Mouse (Mus musculus) hindbrain, embryonic 10.5 days (tissue): ENCODE data around the gene Snrnp35. TPM values are rescaled to one million over a fixed set of nuclear protein-coding genes. Genes with fewer than 3 reads are reported as not detected.

Experiments
- DNase-seq: peaks from one replicate; pipeline ENCODE4 v3.0.0-alpha.2; 2017; ENCODE audit warnings: low spot score
- H3K27ac ChIP-seq: fragments of 300-500 bp; sonication (generic); 2 replicates; pipeline ENCODE4 v1.5.1; 2016; ENCODE audit warnings: mild to moderate bottlenecking, moderate library complexity
- H3K27me3 ChIP-seq: fragments of 300-500 bp; sonication (generic); 2 replicates; pipeline ENCODE4 v1.6.1; 2016; ENCODE audit warnings: mild to moderate bottlenecking; ENCODE audit not compliant: poor library complexity, insufficient read depth, severe bottlenecking
- H3K36me3 ChIP-seq: fragments of 300-500 bp; sonication (generic); 2 replicates; pipeline ENCODE4 v1.6.1; 2016; ENCODE audit warnings: mild to moderate bottlenecking, moderate library complexity
- H3K4me1 ChIP-seq: fragments of 300-500 bp; sonication (generic); replicated peaks from 2 replicates; pipeline ENCODE4 v1.6.1; 2016; ENCODE audit warnings: mild to moderate bottlenecking
- H3K4me3 ChIP-seq: fragments of 300-500 bp; sonication (generic); 2 replicates; pipeline ENCODE4 v1.5.1; 2016; ENCODE audit warnings: mild to moderate bottlenecking, moderate library complexity
- H3K9me3 ChIP-seq: fragments of 300-500 bp; sonication (generic); 2 replicates; pipeline ENCODE4 v1.6.1; 2016; ENCODE audit warnings: mild to moderate bottlenecking, moderate library complexity
- WGBS: fragments of 180-500 bp; shearing (Covaris S2); methylation state at CpG from one replicate; pipeline ENCODE4 v1.1.7; 2016; 5-methylcytosine and 5-hydroxymethylcytosine counted together
- polyA plus RNA-seq: library from polyadenylated mRNA; unstranded; fragments of >200 nt; fragmentation: Nextera tagmentation; extraction: Ambion mirVana; gene quantifications from 2 replicates; pipeline ENCODE4 v1.2.1, GENCODE M21; 2016

The Snrnp35 gene
- polyA plus RNA-seq, 1 experiment from 2014 or later = 29.7 TPM

DNA sequence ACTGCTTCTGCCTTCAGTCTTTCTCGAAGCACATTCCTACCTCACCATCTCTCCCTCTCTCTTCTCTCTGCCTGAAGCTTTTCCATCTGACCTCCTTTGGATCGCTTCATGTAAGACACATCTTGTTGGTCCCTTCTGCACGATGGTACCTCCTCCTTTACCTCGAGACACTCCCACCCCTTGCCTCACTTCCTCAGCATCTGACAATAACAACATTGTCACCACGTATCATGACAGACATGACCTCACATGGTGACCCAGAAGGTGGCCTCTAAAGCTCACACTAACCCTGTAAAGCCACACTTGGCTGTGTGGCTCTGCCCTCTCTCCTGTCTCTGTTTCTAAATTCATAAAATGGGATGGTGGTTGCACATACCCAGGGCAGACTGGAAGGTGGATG is 32.9 kb downstream of the Snrnp35 start:
- DNase-seq = no peak
- peaks cover 89% of the 10 kb centered on the region for H3K36me3 ChIP-seq
- peaks cover 8% of the 10 kb centered on the region for H3K4me1 ChIP-seq
- no peaks in the 10 kb centered on the region for H3K9me3 ChIP-seq
- H3K27ac ChIP-seq = no peak overlapping the region
- H3K27me3 ChIP-seq = no peaks in the 10 kb centered on the region
- 82% methylated on average over 5 of the region's 5 CpGs for WGBS
- H3K4me3 ChIP-seq = no peak overlapping the region

DNA sequence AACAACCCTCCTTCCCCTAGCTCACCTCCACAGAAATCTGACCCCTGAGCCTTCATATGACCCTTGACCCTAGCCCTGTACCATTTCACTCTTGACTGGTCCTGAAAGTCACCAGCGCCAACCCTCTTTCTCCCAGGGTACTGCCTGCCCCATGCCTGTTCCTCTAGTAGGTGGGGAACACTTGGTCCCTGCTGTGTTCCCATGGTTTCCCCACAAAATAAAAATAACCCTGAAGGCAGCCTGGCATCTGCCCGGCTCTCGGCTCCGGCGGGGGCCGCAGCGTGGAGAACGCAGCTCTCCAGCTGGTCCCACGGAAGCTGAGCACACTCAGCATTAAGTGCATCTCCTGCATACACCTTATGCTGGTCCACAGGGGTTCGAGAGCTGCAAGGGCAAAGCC is 35.7 kb downstream of the Snrnp35 start:
- no peak overlapping the region for H3K4me3 ChIP-seq
- H3K27me3 ChIP-seq = no peaks in the 10 kb centered on the region
- WGBS = 42% methylated on average over 10 of the region's 10 CpGs
- DNase-seq = no peak
- H3K36me3 ChIP-seq = peaks cover 86% of the 10 kb centered on the region
- peaks cover 8% of the 10 kb centered on the region for H3K4me1 ChIP-seq
- 0 out of 2 replicates have a peak, but pooled peaks cover 2% of the 10 kb centered on the region for H3K9me3 ChIP-seq
- no peak overlapping the region for H3K27ac ChIP-seq

DNA sequence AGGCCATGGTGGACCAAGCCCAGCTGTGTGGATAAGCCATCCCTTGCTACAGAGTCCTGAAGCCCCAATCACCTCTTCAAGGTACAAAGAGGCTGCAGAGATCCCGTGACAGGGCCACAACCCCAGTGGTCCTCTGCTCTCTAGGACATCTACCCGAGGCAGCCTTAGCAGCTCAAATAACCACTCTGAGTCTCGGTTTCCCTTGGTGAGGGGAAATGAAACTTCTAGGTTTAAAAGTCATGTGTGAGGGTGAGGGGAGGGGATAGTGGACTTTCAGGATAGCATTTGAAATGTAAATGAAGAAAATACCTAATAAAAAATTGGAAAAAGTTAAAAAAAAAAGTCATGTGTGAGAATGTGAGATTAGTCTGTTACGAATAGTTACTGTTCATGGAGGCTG is 38.7 kb downstream of the Snrnp35 start:
- H3K27me3 ChIP-seq = no peaks in the 10 kb centered on the region
- peaks cover 89% of the 10 kb centered on the region for H3K36me3 ChIP-seq

DNA sequence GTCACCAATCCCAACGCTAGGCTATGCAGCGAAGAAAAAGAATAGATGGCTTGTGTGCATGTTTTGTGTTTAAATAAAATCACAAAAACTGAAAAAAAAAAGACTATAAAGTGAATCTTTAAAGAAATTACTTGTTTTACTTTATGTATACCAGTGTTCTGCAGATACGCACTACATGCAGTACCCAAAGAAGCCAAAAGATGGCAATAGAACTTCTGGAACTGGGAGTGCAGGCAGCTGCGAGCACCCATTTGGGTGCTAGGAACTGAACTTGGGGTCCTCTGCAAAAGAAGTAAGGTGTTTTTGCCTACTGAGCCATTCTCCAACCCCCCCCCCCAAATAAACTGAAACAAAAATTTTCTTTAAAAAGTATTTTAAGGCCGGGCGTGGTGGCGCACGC is 40.1 kb downstream of the Snrnp35 start:
- WGBS = 93% methylated on average over 8 of the region's 8 CpGs
- DNase-seq = no peak
- Histone ChIP-seq H3K27ac (no peak overlapping the region), H3K36me3 (peaks cover 80% of the 10 kb centered on the region), H3K4me1 (peaks cover 10% of the 10 kb centered on the region), H3K27me3 (no peaks in the 10 kb centered on the region), H3K4me3 (no peak overlapping the region), H3K9me3 (0 out of 2 replicates have a peak, but pooled peaks cover 5% of the 10 kb centered on the region)

More for the DNA sequence above, 38.7 kb downstream of the Snrnp35 start:
- H3K4me3 ChIP-seq = no peak overlapping the region
- peaks cover 8% of the 10 kb centered on the region for H3K4me1 ChIP-seq
- 0 out of 2 replicates have a peak, but pooled peaks cover 5% of the 10 kb centered on the region for H3K9me3 ChIP-seq
- 85% methylated on average over 4 of the region's 4 CpGs for WGBS
- no peak for DNase-seq
- no peak overlapping the region for H3K27ac ChIP-seq

DNA sequence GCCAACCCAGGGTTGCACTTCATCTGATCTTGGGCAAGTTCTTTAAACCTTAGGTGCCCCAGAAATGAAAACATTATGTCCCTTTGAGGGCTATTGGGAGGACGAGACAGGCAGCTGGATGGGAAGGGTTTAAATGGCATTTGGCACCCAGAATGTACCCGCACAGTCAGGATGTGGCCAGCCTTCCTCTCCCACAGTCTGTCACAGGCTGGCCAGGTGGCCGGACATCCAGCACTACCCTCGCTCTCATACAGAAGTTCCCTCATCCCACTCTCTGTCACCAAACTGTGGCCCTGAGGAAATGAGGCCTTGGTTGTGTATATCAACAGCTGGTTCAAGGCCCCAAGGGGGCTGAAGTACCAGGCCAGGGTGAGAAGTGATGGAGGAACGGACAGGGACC is 42.0 kb downstream of the Snrnp35 start:
- no peaks in the 10 kb centered on the region for H3K27me3 ChIP-seq
- H3K4me3 ChIP-seq = no peak overlapping the region
- H3K36me3 ChIP-seq = peaks cover 64% of the 10 kb centered on the region
- no peak overlapping the region for H3K27ac ChIP-seq
- WGBS = 93% methylated on average over 5 of the region's 5 CpGs
- DNase-seq = no peak
- H3K4me1 ChIP-seq = peaks cover 21% of the 10 kb centered on the region
- 0 out of 2 replicates have a peak, but pooled peaks cover 5% of the 10 kb centered on the region for H3K9me3 ChIP-seq

DNA sequence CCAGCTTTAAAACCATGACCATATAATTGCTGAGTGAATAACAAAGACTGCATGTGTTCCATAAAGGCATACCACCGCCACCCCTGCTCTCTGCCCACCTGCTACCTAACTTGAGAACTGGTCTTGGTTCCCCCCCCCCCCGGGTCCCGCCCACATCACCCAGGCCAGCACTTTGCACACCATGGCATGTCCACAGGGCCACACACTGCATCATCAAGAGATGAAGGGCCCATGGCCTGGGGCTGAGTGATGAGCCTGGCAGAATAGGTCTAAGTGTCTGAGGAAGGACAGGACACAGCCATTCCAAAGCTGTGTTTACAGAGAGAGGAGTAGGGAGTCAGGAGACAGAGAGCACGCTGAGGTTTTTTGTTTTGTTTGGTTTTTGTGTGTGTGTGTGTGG is 45.4 kb downstream of the Snrnp35 start:
- H3K4me3 ChIP-seq = peak overlapping the region; percentile 87
- H3K27me3 ChIP-seq = no peaks in the 10 kb centered on the region
- WGBS = 69% methylated on average over 4 of the region's 4 CpGs
- peaks cover 49% of the 10 kb centered on the region for H3K4me1 ChIP-seq
- peak overlapping the region; percentile 80 for H3K27ac ChIP-seq
- 0 out of 2 replicates have a peak, but pooled peaks cover 5% of the 10 kb centered on the region for H3K9me3 ChIP-seq
- peaks cover 39% of the 10 kb centered on the region for H3K36me3 ChIP-seq
- DNase-seq = no peak

DNA sequence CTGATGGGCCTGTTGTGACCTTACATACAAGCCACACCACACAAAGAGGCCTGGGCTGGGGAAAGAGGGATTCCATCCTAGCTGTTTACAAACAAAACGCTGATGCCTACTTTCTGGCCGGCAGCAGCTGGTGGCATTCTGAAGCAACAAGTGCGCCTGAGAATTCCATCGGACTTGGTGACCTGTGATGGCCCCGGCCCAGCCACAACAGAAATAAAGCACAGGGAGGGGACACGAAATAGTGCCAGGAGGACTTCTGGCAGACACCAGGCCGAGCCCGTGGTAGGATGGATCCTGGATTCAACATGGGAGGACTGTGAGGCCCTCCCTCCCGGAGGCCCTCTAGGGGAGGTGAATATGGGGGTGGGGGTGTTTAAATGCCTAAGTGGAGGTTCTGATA is 45.9 kb downstream of the Snrnp35 start:
- peak overlapping the region; percentile 87 for H3K4me3 ChIP-seq
- DNase-seq = no peak
- 48% methylated on average over 9 of the region's 9 CpGs for WGBS
- H3K36me3 ChIP-seq = peaks cover 34% of the 10 kb centered on the region
- H3K27me3 ChIP-seq = no peaks in the 10 kb centered on the region
- peak overlapping the region; percentile 80 for H3K27ac ChIP-seq
- H3K4me1 ChIP-seq = peaks cover 49% of the 10 kb centered on the region
- H3K9me3 ChIP-seq = 0 out of 2 replicates have a peak, but pooled peaks cover 1% of the 10 kb centered on the region

DNA sequence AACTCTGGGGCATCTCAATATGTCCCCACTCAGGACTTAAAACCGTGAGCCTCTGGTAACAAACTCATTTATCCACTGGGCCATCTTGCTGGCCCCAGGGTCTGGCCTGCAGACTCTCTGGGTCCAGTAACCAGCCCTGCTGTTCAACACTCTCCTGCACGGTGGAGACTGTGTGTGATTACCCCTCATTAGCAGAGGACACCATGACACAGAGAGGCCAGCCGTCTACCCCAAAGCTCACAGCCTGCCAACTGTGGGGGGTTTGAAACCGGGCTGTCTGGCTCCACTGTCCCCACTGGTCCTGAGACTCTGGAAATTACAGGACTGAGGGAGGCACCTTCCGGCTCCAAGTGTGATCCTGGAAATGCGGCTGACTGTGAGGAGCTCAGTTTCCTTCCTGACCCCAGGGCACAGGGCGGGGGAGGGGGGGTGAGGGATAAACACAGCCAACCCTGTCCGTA is 46.3 kb downstream of the Snrnp35 start:
- Histone ChIP-seq H3K27ac (peak overlapping the region; percentile 80), H3K9me3 (no peaks in the 10 kb centered on the region), H3K27me3 (no peaks in the 10 kb centered on the region), H3K36me3 (peaks cover 30% of the 10 kb centered on the region), H3K4me1 (peaks cover 49% of the 10 kb centered on the region), H3K4me3 (peak overlapping the region; percentile 87)
- WGBS = 38% methylated on average over 8 of the region's 8 CpGs
- DNase-seq = no peak

DNA sequence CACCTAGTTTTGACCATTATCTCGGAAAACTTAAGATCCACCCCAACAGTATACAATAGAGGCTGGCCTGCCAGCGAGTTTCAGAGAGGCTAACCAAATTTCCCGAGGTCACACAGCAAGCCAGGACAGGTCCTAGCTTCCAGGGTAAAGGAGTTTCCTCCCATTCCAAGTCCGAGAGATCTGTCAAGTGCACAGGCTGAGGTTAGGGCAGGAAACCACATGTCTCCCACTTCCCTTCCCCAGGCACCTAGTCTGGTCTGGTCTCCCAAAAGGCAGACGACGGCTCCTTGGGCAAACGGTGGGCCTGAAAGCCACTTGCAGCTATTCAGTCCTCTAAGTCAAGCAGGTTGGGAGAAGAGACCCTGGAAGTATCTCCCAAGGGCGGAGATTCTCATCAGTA is 46.8 kb downstream of the Snrnp35 start:
- no peaks in the 10 kb centered on the region for H3K27me3 ChIP-seq
- peaks cover 25% of the 10 kb centered on the region for H3K36me3 ChIP-seq
- no peak for DNase-seq
- peaks cover 49% of the 10 kb centered on the region for H3K4me1 ChIP-seq
- H3K27ac ChIP-seq = 0 out of 2 replicates have a peak overlapping the region, but pooled peaks have one; percentile 80
- H3K4me3 ChIP-seq = peak overlapping the region; percentile 87
- no peaks in the 10 kb centered on the region for H3K9me3 ChIP-seq
- WGBS = 67% methylated on average over 8 of the region's 8 CpGs

DNA sequence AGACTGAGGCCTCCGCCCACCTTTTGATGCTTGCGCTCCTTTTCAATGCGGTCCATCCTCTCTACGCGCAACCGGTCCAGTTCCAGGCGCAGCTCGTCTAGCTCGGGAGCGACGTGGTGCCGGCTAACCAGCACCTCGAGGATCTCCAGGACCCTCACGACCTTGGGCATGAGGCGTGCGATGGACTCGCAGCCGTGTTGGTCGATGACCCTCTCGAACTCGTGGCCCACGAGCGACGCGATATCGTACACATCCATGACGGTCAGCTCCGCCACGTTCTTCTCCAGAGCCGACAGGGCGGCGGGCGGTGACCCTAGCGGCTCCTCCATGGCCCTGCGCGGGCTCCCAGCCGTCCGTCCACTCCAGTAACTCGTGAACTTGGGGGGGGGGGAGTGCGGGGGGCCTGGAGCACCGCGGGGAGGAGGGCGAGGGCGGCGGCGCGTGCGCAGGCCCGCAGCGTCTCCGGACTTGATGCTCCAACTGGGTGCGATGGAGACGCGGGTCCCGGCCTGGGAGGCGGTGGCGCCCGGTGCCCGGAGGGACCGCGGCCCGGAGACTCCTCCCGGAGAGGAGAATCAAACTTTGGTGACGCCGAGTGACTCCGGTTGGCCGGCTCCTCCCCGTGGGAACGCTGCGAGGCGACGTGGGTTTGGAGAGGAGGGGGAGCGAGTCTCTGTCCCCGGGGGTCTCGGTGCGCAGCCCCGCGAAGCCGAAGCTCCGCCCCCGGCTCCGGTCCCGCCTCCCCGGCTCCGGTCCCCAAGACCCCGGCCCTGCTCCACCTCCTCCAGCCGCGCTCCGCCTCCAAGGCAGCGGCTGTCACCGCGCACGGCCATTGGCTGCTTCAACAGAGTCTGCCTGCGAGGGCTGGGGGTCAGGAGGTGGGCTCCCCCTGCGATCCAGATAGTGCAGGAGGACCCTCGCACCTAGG is 48.0 kb downstream of the Snrnp35 start, which contains the start of gene Rilpl1:
Gene Rilpl1 (minus strand): TSS at position 737 of the 928 bp plus-strand sequence.
- peaks cover 49% of the 10 kb centered on the region for H3K4me1 ChIP-seq
- under 1% methylated on average over 95 of the region's 96 CpGs for WGBS
- H3K27ac ChIP-seq = peak within 1 kb of the TSS; percentile 96
- no peaks in the 10 kb centered on the region for H3K27me3 ChIP-seq
- H3K9me3 ChIP-seq = no peaks in the 10 kb centered on the region
- H3K36me3 ChIP-seq = peaks cover 14% of the 10 kb centered on the region
- peak; percentile 91 for DNase-seq
- peak within 1 kb of the TSS; percentile 87 for H3K4me3 ChIP-seq

DNA sequence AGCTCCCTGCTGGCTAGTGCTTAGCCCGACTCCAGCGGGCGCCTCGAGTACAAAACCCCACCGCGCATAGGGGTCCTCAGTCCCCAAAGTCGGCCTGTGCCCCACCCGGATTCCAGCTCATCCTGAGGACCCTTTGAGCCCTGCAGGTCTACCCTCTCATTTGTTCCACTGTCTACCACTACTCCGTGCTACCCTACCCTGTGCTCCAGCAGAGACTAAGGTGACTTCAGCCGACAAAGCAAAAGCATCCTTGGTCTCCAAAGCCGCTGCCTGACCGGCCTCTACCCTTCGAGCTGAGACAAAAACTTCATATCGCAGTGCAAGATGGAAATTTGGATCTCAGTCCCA is 48.6 kb downstream of the Snrnp35 start:
- no peaks in the 10 kb centered on the region for H3K9me3 ChIP-seq
- peak overlapping the region; percentile 96 for H3K27ac ChIP-seq
- H3K4me1 ChIP-seq = peaks cover 51% of the 10 kb centered on the region
- peaks cover 8% of the 10 kb centered on the region; the same call in 1 of the 2 replicates for H3K36me3 ChIP-seq
- no peaks in the 10 kb centered on the region for H3K27me3 ChIP-seq
- 12% methylated on average over 14 of the region's 14 CpGs for WGBS
- DNase-seq = no peak
- H3K4me3 ChIP-seq = peak overlapping the region; percentile 87

DNA sequence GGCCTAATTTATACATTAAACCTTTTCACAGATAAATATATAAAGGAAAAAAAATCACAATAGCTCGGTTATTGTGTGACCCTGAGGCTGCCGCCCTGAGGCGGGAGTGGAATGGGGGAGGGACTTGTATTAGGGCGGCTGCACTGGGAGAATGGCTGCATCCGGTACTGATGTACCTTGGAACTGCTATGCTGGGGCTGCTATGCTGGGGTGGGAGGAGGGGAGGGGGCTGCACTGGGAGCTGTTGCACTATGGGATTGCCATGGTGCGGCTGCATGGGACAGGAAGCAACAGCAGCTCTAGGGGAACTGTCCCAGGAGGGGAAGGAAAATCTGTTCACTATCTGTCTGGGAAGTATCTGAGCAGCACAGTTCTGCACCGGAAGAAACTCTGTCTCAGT is 49.5 kb downstream of the Snrnp35 start:
- H3K4me1 ChIP-seq = peaks cover 57% of the 10 kb centered on the region
- DNase-seq = peak; percentile 31
- no peaks in the 10 kb centered on the region for H3K27me3 ChIP-seq
- peak overlapping the region; percentile 70 for H3K27ac ChIP-seq
- 0 out of 2 replicates have a peak, but pooled peaks cover 4% of the 10 kb centered on the region for H3K36me3 ChIP-seq
- H3K9me3 ChIP-seq = no peaks in the 10 kb centered on the region
- peak overlapping the region; percentile 18; the same call in 1 of the 2 replicates for H3K4me3 ChIP-seq
- 32% methylated on average over 7 of the region's 7 CpGs for WGBS

DNA sequence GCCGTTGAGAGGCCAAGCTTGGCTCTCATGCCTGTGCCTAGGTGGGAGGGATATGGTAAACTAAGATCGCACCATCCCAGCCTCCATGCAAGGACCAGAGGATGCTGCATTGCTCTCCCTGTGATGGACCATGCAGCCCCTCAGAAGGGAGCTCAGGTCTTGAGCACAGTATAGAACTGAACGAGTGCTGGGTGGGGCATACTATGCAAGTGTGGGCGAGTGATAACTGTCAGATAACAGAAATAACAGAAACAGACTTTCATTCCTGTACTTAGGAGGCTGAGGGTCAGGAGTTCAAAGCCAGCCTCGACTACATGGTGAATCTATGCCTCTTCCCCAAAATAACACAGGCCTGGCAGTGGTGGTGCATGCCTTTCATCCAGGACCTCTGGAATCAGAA is 52.1 kb downstream of the Snrnp35 start:
- DNase-seq = no peak
- H3K4me1 ChIP-seq = peaks cover 35% of the 10 kb centered on the region
- 77% methylated on average over 5 of the region's 5 CpGs for WGBS
- 0 out of 2 replicates have a peak, but pooled peaks cover 4% of the 10 kb centered on the region for H3K36me3 ChIP-seq
- no peaks in the 10 kb centered on the region for H3K27me3 ChIP-seq
- no peak overlapping the region for H3K27ac ChIP-seq
- H3K4me3 ChIP-seq = no peak overlapping the region
- H3K9me3 ChIP-seq = no peaks in the 10 kb centered on the region
